ENCODE assay signal across 10 mouse cellular contexts in the genomic region with DNA sequence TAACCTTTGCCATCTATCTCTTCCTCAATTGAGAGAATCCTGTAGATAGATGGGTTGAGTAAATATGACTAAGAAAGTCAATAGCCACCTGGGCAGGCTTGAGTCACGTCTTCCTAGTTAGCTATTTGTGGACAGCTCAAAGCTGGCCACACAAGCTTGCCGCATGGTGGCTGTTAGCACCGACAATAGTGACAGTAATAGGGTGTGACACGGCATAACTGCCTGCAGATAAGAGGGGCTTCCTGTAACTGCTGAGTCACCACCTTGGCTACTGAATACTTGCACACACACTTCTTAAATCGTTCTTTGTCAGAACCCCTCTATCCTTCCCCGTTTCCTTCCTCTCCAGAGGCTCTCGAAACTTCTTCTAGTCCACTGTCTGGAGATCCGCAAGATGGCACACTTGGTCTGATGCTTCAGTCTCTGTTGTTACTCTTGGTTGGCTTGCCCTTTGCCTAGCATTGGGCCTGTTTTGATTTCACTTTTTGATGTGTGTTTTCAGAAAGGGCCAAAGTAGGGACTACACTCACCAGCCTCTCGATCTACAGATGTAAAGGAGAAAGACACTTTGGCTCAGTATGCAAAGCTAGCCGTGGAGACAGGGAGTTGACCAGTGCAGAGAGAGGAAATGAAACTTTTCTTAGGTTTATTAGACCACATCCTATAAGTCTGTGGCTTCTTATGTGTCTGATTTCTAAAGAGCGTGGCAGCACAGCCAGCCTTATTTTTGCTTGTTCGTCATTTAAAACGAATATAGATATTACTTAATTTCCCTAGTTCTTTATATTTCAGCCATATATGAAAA.
DNase-seq lines count a peak whose midpoint lies in the region; ATAC-seq and TF ChIP-seq lines count a peak whose summit lies in the region.
"Had no signal": no experiment of that assay in that cellular context is flagged by ENCODE, and none has a peak within 500 bp of the region (broad histone marks: within the 10 kb centered on the region; RNA-seq: fewer than 3 reads in every experiment).

No protein-coding gene starts in this region.

- WGBS in stomach, postnatal 0 days, result 68% methylated on average over 13 of the region's 13 CpGs

- no peaks in the 10 kb centered on the region for H3K27me3 ChIP-seq in stomach, postnatal 0 days (ENCODE audit: control insufficient read depth, insufficient read depth, low read length)

- peak; percentile 60 for DNase-seq in retina, postnatal 1 day
- no peak for DNase-seq in retina, embryonic 14.5 days (ENCODE audit: low spot score)
- DNase-seq in stomach, postnatal 0 days (ENCODE audit: low spot score), result peak; percentile 70
- no peak for DNase-seq in kidney, adult 18-20 months
- DNase-seq in adrenal gland, postnatal 10 days, result no peak
- DNase-seq in layer of hippocampus, postnatal 25 days (ENCODE audit: extremely low spot score in 1 of 2, low spot score in 1 of 2), result no peak
- DNase-seq: gastrocnemius, adult 2 months; kidney, adult 11 months had no signal

- H3K9me3 ChIP-seq in stomach, postnatal 0 days (ENCODE audit: control insufficient read depth, low read length), result no peaks in the 10 kb centered on the region

- peak; percentile 77 for ATAC-seq in granulocyte monocyte progenitor cell, adult 5-6 weeks (replicated peaks; ENCODE audit: poor library complexity, severe bottlenecking)
- peak; percentile 78 for ATAC-seq in megakaryocyte, adult 5-6 weeks (ENCODE audit: poor library complexity, severe bottlenecking)
- ATAC-seq in stomach, postnatal 0 days (ENCODE audit: low FRiP score, low TSS enrichment), result peak; percentile 82

- no peak overlapping the region for H3K4me2 ChIP-seq in stomach, postnatal 0 days (replicated peaks; ENCODE audit: low read depth)

- H3K4me1 ChIP-seq in stomach, postnatal 0 days (replicated peaks; ENCODE audit: control insufficient read depth, insufficient read depth), result peaks cover 7% of the 10 kb centered on the region

- no peak overlapping the region for H3K9ac ChIP-seq in stomach, postnatal 0 days (ENCODE audit: low read length)

- no peak overlapping the region for H3K4me3 ChIP-seq in stomach, postnatal 0 days (ENCODE audit: low read depth, low read length)
- H3K4me3 ChIP-seq: gastrocnemius, adult 2 months had no signal

- H3K27ac ChIP-seq in stomach, postnatal 0 days (replicated peaks), result peak overlapping the region; percentile 45
- H3K27ac ChIP-seq: gastrocnemius, adult 2 months had no signal

- H3K36me3 ChIP-seq in stomach, postnatal 0 days (ENCODE audit: control insufficient read depth, insufficient read depth, low read length), result no peaks in the 10 kb centered on the region

- no peak for TF ChIP-seq CTCF in stomach, postnatal 0 days (IDR thresholded peaks at IDR 0.05; ENCODE audit: low read depth)

- no peak for TF ChIP-seq EP300 in stomach, postnatal 0 days (optimal IDR thresholded peaks at IDR 0.05)

Comparison
In these comparisons a context has a peak if more than half of its experiments do, and no peak if none do; other contexts are left out.
1. DNase-seq: peak in retina, postnatal 1 day (single experiment) and stomach, postnatal 0 days (single experiment); none in retina, embryonic 14.5 days (single experiment), kidney, adult 18-20 months (single experiment), adrenal gland, postnatal 10 days (single experiment) and layer of hippocampus, postnatal 25 days (0 of 2).
2. Peak in every context shown above with its lines, with median percentiles within 50 percentile points of each other: ATAC-seq.